Mouse (Mus musculus): ENCODE measurements around the gene Usp43.

The Usp43 gene

DNA sequence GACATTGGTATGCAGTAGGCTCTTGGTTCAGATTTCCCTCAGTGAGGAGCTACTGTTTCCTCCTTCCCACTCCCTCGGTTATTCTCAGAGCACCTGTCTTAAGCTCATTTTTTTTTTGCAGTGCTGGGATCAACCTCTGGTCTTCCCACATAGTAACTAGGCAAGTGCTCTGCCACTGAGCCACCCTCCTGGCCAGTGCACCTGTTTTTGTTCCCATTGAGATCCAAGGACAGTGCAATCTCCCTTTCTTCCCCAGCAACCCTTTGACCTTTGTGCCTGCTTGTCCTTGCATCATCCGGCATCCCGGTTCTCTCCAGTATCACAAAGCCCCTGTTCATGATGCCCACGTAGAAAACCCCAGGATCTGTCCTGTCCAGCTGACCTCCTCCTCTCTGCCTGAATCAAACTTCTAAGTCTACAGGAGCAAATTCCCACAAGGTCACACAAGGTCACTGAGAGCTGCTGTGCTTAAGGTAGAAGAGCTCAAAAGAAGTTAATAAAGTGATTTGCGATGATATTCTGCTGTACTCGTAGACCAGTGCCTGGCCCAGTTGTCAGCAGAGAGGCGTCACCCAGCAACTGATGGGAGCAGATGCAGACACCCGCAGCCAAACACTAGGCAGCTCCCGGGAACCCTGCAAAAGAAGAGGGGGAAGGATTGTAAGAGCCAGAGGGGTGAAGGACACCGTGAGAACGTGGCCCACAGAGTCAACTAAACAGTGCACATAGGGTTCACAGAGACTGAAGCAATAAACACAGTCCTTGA lies 114.9 kb downstream of the Usp43 start:
- DNase-seq: no peak

DNA sequence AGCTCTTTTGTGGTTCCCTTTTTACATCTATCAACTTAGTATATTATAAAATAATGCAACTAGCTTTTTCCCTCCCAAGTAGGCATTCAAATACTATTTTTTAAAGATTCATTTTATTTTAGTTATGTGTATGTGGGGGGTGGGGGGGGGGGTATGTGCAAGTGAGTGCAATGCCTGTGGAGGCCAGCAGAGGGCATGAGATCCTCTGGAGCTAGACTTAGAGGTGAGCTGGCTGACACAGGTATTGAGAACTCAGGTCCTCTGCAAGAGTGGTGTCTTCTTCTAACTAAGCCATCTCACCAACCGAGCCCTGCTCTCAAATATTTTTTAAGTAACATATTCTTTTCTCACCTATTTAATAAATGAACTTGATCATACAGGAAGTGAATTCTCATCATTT lies 116.4 kb downstream of the Usp43 start:
- DNase-seq: no peak
